ENCODE assay signal across 10 mouse cellular contexts in genomic region chr10:81058896-81059295, GRCm38 (mm10). TPM values are rescaled to one million over a fixed set of nuclear protein-coding genes. Genes with fewer than 3 reads are reported as not detected.
A peak's percentile ranks its signal among the peaks of the same experiment; 100 is the strongest.
DNase-seq lines count a peak whose midpoint lies in the region; ATAC-seq lines count a peak whose summit lies in the region.
"Had no signal": no experiment of that assay in that cellular context is flagged by ENCODE, and none has a peak within 500 bp of the region (broad histone marks: within the 10 kb centered on the region; RNA-seq: fewer than 3 reads in every experiment).

No protein-coding gene starts in this region.

- H3K9ac ChIP-seq in heart, embryonic 15.5 days: no peak overlapping the region
- peak overlapping the region; percentile 72 for H3K9ac ChIP-seq in hindbrain, embryonic 14.5 days
- H3K9ac ChIP-seq in midbrain, embryonic 12.5 days (replicated peaks): peak overlapping the region; percentile 76

- no peak overlapping the region for H3K27ac ChIP-seq in heart, embryonic 15.5 days
- H3K27ac ChIP-seq in brown adipose tissue, adult 24 weeks (replicated peaks; ENCODE audit: low read depth, low read length): peak overlapping the region; percentile 95
- H3K27ac ChIP-seq in hindbrain, embryonic 14.5 days: no peak overlapping the region
- H3K27ac ChIP-seq in midbrain, embryonic 12.5 days (replicated peaks): no peak overlapping the region

- no peaks in the 10 kb centered on the region for H3K36me3 ChIP-seq in heart, embryonic 15.5 days
- H3K36me3 ChIP-seq in hindbrain, embryonic 14.5 days (replicated peaks; ENCODE audit: control insufficient read depth, insufficient read depth): peaks cover 4% of the 10 kb centered on the region; the same call in 1 of the 2 replicates
- H3K36me3 ChIP-seq in midbrain, embryonic 12.5 days: 0 out of 2 replicates have a peak, but pooled peaks cover 3% of the 10 kb centered on the region

- ATAC-seq in heart, embryonic 15.5 days (replicated peaks; ENCODE audit: insufficient number of reproducible peaks, insufficient read depth, low FRiP score, low read depth): no peak
- no peak for ATAC-seq in hindbrain, embryonic 14.5 days (ENCODE audit: low FRiP score)
- ATAC-seq in midbrain, embryonic 12.5 days (ENCODE audit: low FRiP score, low read depth): no peak

- peak overlapping the region; percentile 78 for H3K4me2 ChIP-seq in heart, embryonic 15.5 days
- peak overlapping the region; percentile 73 for H3K4me2 ChIP-seq in hindbrain, embryonic 14.5 days (replicated peaks)
- peak overlapping the region; percentile 90 for H3K4me2 ChIP-seq in midbrain, embryonic 12.5 days (replicated peaks)

- intact Hi-C loops in heart, postnatal 10 days (cut with DNase I): no loop called here

- no peaks in the 10 kb centered on the region for H3K27me3 ChIP-seq in heart, embryonic 15.5 days
- H3K27me3 ChIP-seq in hindbrain, embryonic 14.5 days (ENCODE audit: control insufficient read depth, insufficient read depth, low read length): no peaks in the 10 kb centered on the region
- H3K27me3 ChIP-seq in midbrain, embryonic 12.5 days: no peaks in the 10 kb centered on the region

- H3K4me1 ChIP-seq in heart, embryonic 15.5 days (replicated peaks): peaks cover 27% of the 10 kb centered on the region
- peaks cover 33% of the 10 kb centered on the region for H3K4me1 ChIP-seq in brown adipose tissue, adult 24 weeks (ENCODE audit: control insufficient read depth, insufficient read depth, insufficient read length, low read length)
- peaks cover 18% of the 10 kb centered on the region for H3K4me1 ChIP-seq in hindbrain, embryonic 14.5 days (replicated peaks; ENCODE audit: control insufficient read depth, insufficient read depth, low read length)
- peaks cover 26% of the 10 kb centered on the region for H3K4me1 ChIP-seq in midbrain, embryonic 12.5 days

- H3K4me3 ChIP-seq in heart, embryonic 15.5 days: peak overlapping the region; percentile 70
- peak overlapping the region; percentile 73 for H3K4me3 ChIP-seq in brown adipose tissue, adult 24 weeks (ENCODE audit: insufficient read depth, low read depth, low read length)
- H3K4me3 ChIP-seq in hindbrain, embryonic 14.5 days (replicated peaks; ENCODE audit: low read length): peak overlapping the region; percentile 61
- H3K4me3 ChIP-seq in midbrain, embryonic 12.5 days: peak overlapping the region; percentile 89

- no peaks in the 10 kb centered on the region for H3K9me3 ChIP-seq in heart, embryonic 15.5 days (replicated peaks)
- no peaks in the 10 kb centered on the region for H3K9me3 ChIP-seq in hindbrain, embryonic 14.5 days (ENCODE audit: control insufficient read depth, low read length)
- no peaks in the 10 kb centered on the region for H3K9me3 ChIP-seq in midbrain, embryonic 12.5 days

- 83% methylated on average over 6 of the region's 6 CpGs for WGBS in heart, embryonic 15.5 days
- 94% methylated on average over 6 of the region's 6 CpGs for WGBS in hindbrain, embryonic 14.5 days
- WGBS in midbrain, embryonic 12.5 days: 93% methylated on average over 6 of the region's 6 CpGs

- DNase-seq in heart, postnatal 10 days: no peak
- no peak for DNase-seq in hindbrain, embryonic 14.5 days (ENCODE audit: low spot score)
- DNase-seq in layer of hippocampus, adult 9-10 months (ENCODE audit: low spot score): no peak
- no peak for DNase-seq in adrenal gland, adult 8-10 months
- no peak for DNase-seq in cerebellum, postnatal 25 days
- DNase-seq: cerebellum, adult 8-10 months; kidney, postnatal 10 days had no signal

RNA-seq across cellular contexts. Expression of gene Sgta, which starts 1.1 kb away (rescaled TPM):
- 133 and 166 TPM in 2 replicates for polyA plus RNA-seq in heart, embryonic 15.5 days (2015; fragmentation: Nextera tagmentation; extraction: Ambion mirVana)
- total RNA-seq in heart, postnatal 10 days (2021): 100 to 1,000 TPM; 103 to 106 TPM
- polyA plus RNA-seq in brown adipose tissue, adult 24 weeks (2012; ENCODE audit: insufficient read depth, insufficient read length, missing spikeins): 130 and 139 TPM in 2 replicates
- 260 and 276 TPM in 2 replicates for polyA plus RNA-seq in hindbrain, embryonic 14.5 days (2014; fragmentation: Nextera tagmentation; extraction: Ambion mirVana)
- 262 and 271 TPM in 2 replicates for polyA plus RNA-seq in midbrain, embryonic 12.5 days (2016; fragmentation: Nextera tagmentation; extraction: Ambion mirVana)
- 100 to 1,000 TPM; 185 to 247 (median 197) TPM for total RNA-seq in adrenal gland, adult 8-10 months (2022)

RNA-seq across cellular contexts. Expression of gene Thop1, which starts 10.9 kb away (rescaled TPM):
- polyA plus RNA-seq in heart, embryonic 15.5 days (2015; fragmentation: Nextera tagmentation; extraction: Ambion mirVana): 22.3 and 31.6 TPM in 2 replicates
- 10 to 100 TPM; 11.5 to 14.9 TPM for total RNA-seq in heart, postnatal 10 days (2021)
- polyA plus RNA-seq in brown adipose tissue, adult 24 weeks (2012; ENCODE audit: insufficient read depth, insufficient read length, missing spikeins): 7.0 and 11.3 TPM in 2 replicates
- 35.9 and 37.2 TPM in 2 replicates for polyA plus RNA-seq in hindbrain, embryonic 14.5 days (2014; fragmentation: Nextera tagmentation; extraction: Ambion mirVana)
- 56.9 and 58.3 TPM in 2 replicates for polyA plus RNA-seq in midbrain, embryonic 12.5 days (2016; fragmentation: Nextera tagmentation; extraction: Ambion mirVana)
- 10 to 100 TPM; 43.6 to 59.2 (median 45.7) TPM for total RNA-seq in adrenal gland, adult 8-10 months (2022)

RNA-seq across cellular contexts. Expression of gene Slc39a3, which starts 21.7 kb away (rescaled TPM):
- 7.1 and 11.8 TPM in 2 replicates for polyA plus RNA-seq in heart, embryonic 15.5 days (2015; fragmentation: Nextera tagmentation; extraction: Ambion mirVana)
- total RNA-seq in heart, postnatal 10 days (2021): 10 to 100 TPM; 11.5 to 13.0 TPM
- polyA plus RNA-seq in brown adipose tissue, adult 24 weeks (2012; ENCODE audit: insufficient read depth, insufficient read length, missing spikeins): 7.0 and 12.1 TPM in 2 replicates
- polyA plus RNA-seq in hindbrain, embryonic 14.5 days (2014; fragmentation: Nextera tagmentation; extraction: Ambion mirVana): 33.7 and 33.8 TPM in 2 replicates
- 33.1 and 34.9 TPM in 2 replicates for polyA plus RNA-seq in midbrain, embryonic 12.5 days (2016; fragmentation: Nextera tagmentation; extraction: Ambion mirVana)
- total RNA-seq in adrenal gland, adult 8-10 months (2022): 10 to 100 TPM; 50.7 to 86.9 (median 66.5) TPM

RNA-seq across cellular contexts. Expression of gene Diras1, which starts 33.4 kb away (rescaled TPM):
- polyA plus RNA-seq in heart, embryonic 15.5 days (2015; fragmentation: Nextera tagmentation; extraction: Ambion mirVana): 0.29 TPM in 1 of 2 replicates, not detected in the other
- total RNA-seq in heart, postnatal 10 days (2021): not detected
- polyA plus RNA-seq in brown adipose tissue, adult 24 weeks (2012; ENCODE audit: insufficient read depth, insufficient read length, missing spikeins): not detected in 2 replicates
- 29.7 and 32.2 TPM in 2 replicates for polyA plus RNA-seq in hindbrain, embryonic 14.5 days (2014; fragmentation: Nextera tagmentation; extraction: Ambion mirVana)
- 11.3 and 13.4 TPM in 2 replicates for polyA plus RNA-seq in midbrain, embryonic 12.5 days (2016; fragmentation: Nextera tagmentation; extraction: Ambion mirVana)
- 1 to 10 TPM; 3.6 to 6.5 (median 4.4) TPM for total RNA-seq in adrenal gland, adult 8-10 months (2022)

RNA-seq across cellular contexts. Expression of gene Creb3l3, which starts 39.8 kb away (rescaled TPM):
- 0.48 and 0.99 TPM in 2 replicates for polyA plus RNA-seq in heart, embryonic 15.5 days (2015; fragmentation: Nextera tagmentation; extraction: Ambion mirVana)
- total RNA-seq in heart, postnatal 10 days (2021): 1 to 10 TPM; 1.2 to 2.4 TPM
- not detected in 2 replicates for polyA plus RNA-seq in brown adipose tissue, adult 24 weeks (2012; ENCODE audit: insufficient read depth, insufficient read length, missing spikeins)
- polyA plus RNA-seq in hindbrain, embryonic 14.5 days (2014; fragmentation: Nextera tagmentation; extraction: Ambion mirVana): 0.09 and 0.32 TPM in 2 replicates
- polyA plus RNA-seq in midbrain, embryonic 12.5 days (2016; fragmentation: Nextera tagmentation; extraction: Ambion mirVana): 0.22 and 0.28 TPM in 2 replicates
- 1 to 10 TPM in 2 of 4 experiments, under 1 TPM in 2; 0.35 to 2.7 (median 1.3) TPM for total RNA-seq in adrenal gland, adult 8-10 months (2022)
